Mouse (Mus musculus): Measurements from ENCODE around the gene Golga1. TPM values are rescaled to one million over a fixed set of nuclear protein-coding genes. Genes with fewer than 3 reads are reported as not detected.

The Golga1 gene
- total RNA-seq (2023), result 27.6 to 31.8 TPM (median 29.6 TPM) in 4 replicates

DNA sequence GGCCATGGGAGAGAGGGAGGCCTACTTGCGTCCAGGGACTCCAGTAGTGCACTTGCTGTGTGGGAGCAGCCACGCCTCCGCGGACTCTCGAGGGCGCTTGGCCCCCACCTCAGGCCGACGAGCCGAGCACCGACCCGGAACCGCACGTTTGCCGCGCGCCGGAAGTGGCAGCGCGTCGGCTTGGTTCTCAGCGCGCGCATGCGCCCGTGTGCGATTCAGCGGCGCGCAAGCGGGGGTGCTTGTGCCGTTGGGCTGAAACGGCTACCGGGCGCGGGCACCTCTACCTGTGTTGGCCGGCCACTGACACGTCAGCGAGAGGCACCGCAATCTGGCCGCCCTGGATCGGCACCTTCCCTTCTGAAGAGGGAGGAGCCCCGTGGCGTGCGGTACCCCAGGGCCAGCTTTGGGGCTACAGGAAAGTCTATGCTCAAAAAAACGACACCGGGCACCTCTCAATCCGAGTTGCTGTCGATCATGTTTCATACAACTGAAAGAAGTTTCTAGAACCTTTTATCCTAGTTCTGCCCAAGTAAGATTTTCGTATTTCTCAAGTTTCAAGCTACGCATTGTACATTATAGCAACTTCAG, at the start of gene Golga1:
TSS of gene Golga1 (minus strand) at position 142 of the 588 bp plus-strand sequence.

DNA sequence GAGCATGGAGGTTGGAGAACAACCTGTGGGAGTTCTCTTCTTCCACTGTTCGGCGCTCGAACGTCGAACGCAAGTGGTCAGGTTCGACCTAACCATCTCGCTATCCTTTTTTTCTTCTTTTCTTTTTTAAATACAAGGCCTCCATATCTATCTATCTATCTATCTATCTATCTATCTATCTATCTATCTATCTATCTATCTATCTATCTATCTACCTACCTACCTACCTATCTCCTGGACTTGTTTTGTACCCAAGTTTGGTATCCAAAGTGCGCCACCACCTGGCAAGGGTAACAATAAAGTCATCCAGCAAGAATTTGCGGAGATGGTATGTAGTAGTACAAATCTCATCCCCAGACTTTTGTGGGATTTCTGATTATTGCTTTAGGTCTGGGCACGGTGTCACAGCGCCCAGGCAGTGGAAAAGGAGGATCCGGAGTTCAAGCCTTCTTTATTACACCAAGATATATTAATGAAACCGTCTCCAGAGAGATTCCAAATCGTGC, 59.7 kb downstream of the Golga1 start, which contains the start of gene Rpl35:
TSS of gene Rpl35 (minus strand) at position 51 of the 506 bp plus-strand sequence.

DNA sequence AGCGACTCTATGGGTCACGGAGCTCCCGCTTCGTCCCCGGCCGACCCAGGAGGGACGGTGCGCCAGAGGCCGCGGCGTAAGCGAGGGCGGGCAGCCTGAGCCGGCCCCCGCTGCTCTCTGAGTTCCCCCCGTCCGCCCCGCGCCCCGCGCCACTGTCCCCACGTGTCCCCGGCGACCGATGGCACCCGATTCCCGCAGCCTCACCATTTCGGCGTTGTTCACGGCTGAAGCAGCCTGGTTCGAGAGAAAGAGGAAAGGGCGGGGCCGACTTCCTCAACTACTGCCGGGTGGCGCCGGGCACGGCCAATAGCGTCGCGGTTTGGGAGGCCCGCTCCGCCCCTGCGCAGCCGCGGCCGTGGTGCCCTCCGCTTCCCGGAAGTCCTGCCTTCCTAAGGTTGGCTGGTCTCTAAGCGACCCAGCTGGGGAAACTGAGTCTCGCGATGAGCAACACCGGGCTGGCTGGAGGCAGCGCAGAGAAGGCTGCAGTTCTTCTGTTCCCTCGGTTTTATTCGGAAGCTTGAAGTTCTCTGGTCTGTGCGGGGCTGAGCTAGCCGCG, 60.4 kb downstream of the Golga1 start, which contains the start of gene Arpc5l:
TSS of gene Arpc5l (plus strand) at position 469 of the 556 bp plus-strand sequence.

DNA sequence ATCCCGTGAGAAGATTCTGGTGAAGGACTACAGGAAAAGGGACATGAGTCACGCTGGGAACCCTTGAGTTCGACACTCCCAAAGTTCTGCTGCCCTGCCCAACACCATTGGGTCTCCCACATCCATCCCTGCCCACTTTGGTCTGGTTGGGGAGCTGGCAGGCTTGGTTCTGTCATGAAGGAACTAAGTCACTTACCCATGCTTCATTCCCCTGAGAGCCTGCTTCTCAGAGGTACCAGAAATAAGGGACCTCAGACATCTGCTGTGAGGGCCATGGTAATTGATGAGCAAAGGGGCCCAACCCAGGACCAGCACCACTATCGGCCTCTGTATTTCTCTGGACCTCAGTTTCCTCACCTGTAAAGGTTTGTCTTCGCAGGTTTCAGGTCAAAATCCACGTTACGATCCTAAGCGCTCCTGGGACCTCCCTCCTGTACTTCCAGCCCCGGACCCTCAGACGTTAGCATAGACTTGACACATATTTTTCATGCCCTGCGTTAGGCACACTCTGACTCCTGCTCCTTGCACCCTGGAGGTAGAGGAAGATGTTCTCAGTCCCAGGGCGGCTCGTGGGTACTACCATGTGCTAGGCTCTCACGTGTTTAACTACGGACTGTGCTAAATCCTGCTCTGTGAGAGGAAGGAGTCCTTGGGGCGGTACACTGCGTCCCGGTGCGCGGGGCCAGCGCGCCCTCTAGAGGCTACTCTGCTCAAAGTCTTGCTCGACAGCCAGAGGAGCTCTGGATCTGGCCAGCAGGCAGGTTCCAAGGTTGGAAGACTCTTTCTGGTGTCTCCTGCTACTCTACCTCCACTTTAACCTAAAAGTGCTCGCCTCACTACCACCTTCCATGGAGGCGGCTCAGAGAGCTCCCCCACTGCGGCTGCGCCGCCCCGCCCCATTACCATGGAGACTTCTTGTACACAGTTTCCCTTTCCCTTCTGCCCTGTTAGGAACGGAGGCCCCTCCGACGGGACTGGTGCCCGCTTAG, 67.7 kb downstream of the Golga1 start, which contains the start of gene Wdr38:
TSS of gene Wdr38 (plus strand) at position 91 of the 989 bp plus-strand sequence.

Other genes starting within 250 kb of the Golga1 start
- gene Nr6a1, start 137.9 kb downstream of the Golga1 start, total RNA-seq (2023), result 2.0 to 3.9 TPM (median 2.1 TPM) in 4 replicates
- gene Olfml2a, start 133.6 kb downstream of the Golga1 start, total RNA-seq (2023), result not detected in 4 replicates
- gene Wdr38, start 68.1 kb downstream of the Golga1 start, total RNA-seq (2023), result 0.21 to 0.97 TPM (median 0.53 TPM) in 4 replicates
- 168 to 177 TPM (median 172 TPM) in 4 replicates for gene Arpc5l, start 60.2 kb downstream of the Golga1 start, total RNA-seq (2023)
- 769 to 833 TPM (median 803 TPM) in 4 replicates for gene Rpl35, start 59.9 kb downstream of the Golga1 start, total RNA-seq (2023)
- gene Scai, start 125.2 kb upstream of the Golga1 start, total RNA-seq (2023), result 33.9 to 41.7 TPM (median 37.9 TPM) in 4 replicates
- gene Ppp6c, start 160.9 kb upstream of the Golga1 start, total RNA-seq (2023), result 80.7 to 96.9 TPM (median 83.5 TPM) in 4 replicates

Measured in B cell, adult 62 days (primary cell).